12 mouse cellular contexts compared by ENCODE assay signal in the genomic region with DNA sequence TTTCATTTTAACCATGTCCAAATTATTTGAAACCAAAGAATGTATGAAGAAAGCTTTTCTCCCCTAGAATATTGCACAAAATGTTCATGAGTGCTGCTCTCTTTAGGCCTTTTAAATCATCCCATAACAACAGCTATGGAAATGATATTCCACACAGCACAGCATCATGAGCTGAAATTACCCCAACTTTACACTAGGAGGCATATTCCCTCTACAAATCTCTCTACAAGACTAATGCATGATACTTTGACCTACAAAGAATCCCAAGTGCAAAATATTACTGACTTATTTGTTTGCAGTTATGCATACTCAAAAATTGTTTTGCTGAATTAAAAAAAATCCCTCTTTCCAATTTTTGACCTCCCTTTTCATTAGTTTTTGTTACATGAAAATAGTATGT.
DNase-seq lines count a peak whose midpoint lies in the region; ATAC-seq and TF ChIP-seq lines count a peak whose summit lies in the region.
"Had no signal": no experiment of that assay in that cellular context is flagged by ENCODE, and none has a peak within 500 bp of the region (broad histone marks: within the 10 kb centered on the region; RNA-seq: fewer than 3 reads in every experiment).

No protein-coding gene starts in this region.

- DNase-seq in gastrocnemius, adult 2 months = no peak
- DNase-seq in gastrocnemius, adult 8-10 months (ENCODE audit: low spot score in 2 of 2) = no peak
- DNase-seq in liver, adult 2 months (ENCODE audit: extremely low read depth, low read depth, low spot score) = peak; percentile 7
- DNase-seq in liver (no peak), Patski (ENCODE audit: low read depth, low spot score) (no peak)
- DNase-seq in forelimb bud, embryonic 11.5 days (ENCODE audit: low read depth, low spot score) = peak; percentile 23
- DNase-seq in urinary bladder, postnatal 25 days (ENCODE audit: low spot score) = no peak
- no peak for DNase-seq in urinary bladder, postnatal 36 days (ENCODE audit: low spot score in 2 of 2)
- DNase-seq: heart, adult 11 months; thymus, postnatal 25 days had no signal

- peak; percentile 71 for TF ChIP-seq CTCF in gastrocnemius, adult 2 months (IDR thresholded peaks at IDR 0.05)
- TF ChIP-seq CTCF in liver, adult 2 months (IDR thresholded peaks at IDR 0.05; ENCODE audit: low read depth, low read length) = no peak
- TF ChIP-seq CTCF in Patski (IDR thresholded peaks at IDR 0.05) = peak; percentile 23

- no peak overlapping the region for H3K27ac ChIP-seq in gastrocnemius, adult 2 months
- H3K27ac ChIP-seq in liver, adult 2 months (replicated peaks; ENCODE audit: insufficient read depth, low read depth, low read length) = no peak overlapping the region
- H3K27ac ChIP-seq: lung, embryonic 15.5 days; neural tube, embryonic 12.5 days had no signal

- no peaks in the 10 kb centered on the region for H3K79me2 ChIP-seq in liver, adult 2 months (ENCODE audit: control insufficient read depth, insufficient read depth, low read length)

- intact Hi-C loops in gastrocnemius, adult 2 months (cut with DNase I) = loop anchor here (5.0 kb wide), 1 partner anchor 570 kb away; no protein-coding TSS in a partner anchor

- CTCF ChIA-PET in Patski (lab: Charles Lee) = no interaction called here

- no peak for TF ChIP-seq POLR2A in liver, adult 2 months (IDR thresholded peaks at IDR 0.05; ENCODE audit: extremely low read depth, insufficient read depth, low read length)

- no peak overlapping the region for H3K4me3 ChIP-seq in gastrocnemius, adult 2 months
- H3K4me3 ChIP-seq in liver, adult 2 months (ENCODE audit: insufficient read depth, low read depth, low read length) = no peak overlapping the region
- H3K4me3 ChIP-seq: lung, embryonic 15.5 days; neural tube, embryonic 12.5 days had no signal

- POLR2A ChIA-PET in Patski (lab: Charles Lee) = no interaction called here

- no peaks in the 10 kb centered on the region for H3K27me3 ChIP-seq in liver, adult 2 months (ENCODE audit: control insufficient read depth, insufficient read depth, low read length)
- H3K27me3 ChIP-seq in Patski = peaks cover 21% of the 10 kb centered on the region
- H3K27me3 ChIP-seq: lung, embryonic 15.5 days; neural tube, embryonic 12.5 days had no signal

- H3K36me3 ChIP-seq in liver, adult 2 months (ENCODE audit: control insufficient read depth, insufficient read depth, low read length) = no peaks in the 10 kb centered on the region
- H3K36me3 ChIP-seq: lung, embryonic 15.5 days; neural tube, embryonic 12.5 days had no signal

- no peak overlapping the region for H3K9ac ChIP-seq in liver, adult 2 months (ENCODE audit: low read depth, low read length)
- H3K9ac ChIP-seq: lung, embryonic 15.5 days; neural tube, embryonic 12.5 days had no signal

- H3K4me1 ChIP-seq in liver, adult 2 months (ENCODE audit: control insufficient read depth, insufficient read depth, low read length) = no peaks in the 10 kb centered on the region
- H3K4me1 ChIP-seq: lung, embryonic 15.5 days; neural tube, embryonic 12.5 days had no signal

- in situ Hi-C loops in Patski (cut with MboI; ENCODE audit: low pct_unique_long_range_greater_than_20kb) = loop anchor here (10.0 kb wide), 1 partner anchor 567 kb away; no protein-coding TSS in a partner anchor

- no peak for ATAC-seq in Patski

Comparison
In these comparisons a context has a peak if more than half of its experiments do, and no peak if none do; other contexts are left out.
1. DNase-seq: peak in liver, adult 2 months (single experiment) and forelimb bud, embryonic 11.5 days (single experiment); none in gastrocnemius, adult 2 months (single experiment), gastrocnemius, adult 8-10 months (0 of 2), liver (single experiment), Patski (single experiment), urinary bladder, postnatal 25 days (single experiment) and urinary bladder, postnatal 36 days (0 of 2).